Mouse (Mus musculus) kidney, embryonic 14.5 days (tissue): ENCODE data around the gene Apoe. TPM values are rescaled to one million over a fixed set of nuclear protein-coding genes. Genes with fewer than 3 reads are reported as not detected.

Source experiments
- ATAC-seq: fragments of 200-750 bp; cut with Nextera tagmentation; 2 replicates; pipeline ENCODE4 v1.8.0; 2017; ENCODE audit warnings: moderate number of reproducible peaks, mild to moderate bottlenecking, moderate TSS enrichment, moderate library complexity; ENCODE audit not compliant: low FRiP score, low TSS enrichment
- H3K27ac ChIP-seq: fragments of 300-500 bp; sonication (generic); 2 replicates; pipeline ENCODE4 v1.5.1; 2014; ENCODE audit warnings: low read depth, mild to moderate bottlenecking, low read length, moderate library complexity, mixed read lengths
- H3K27me3 ChIP-seq: fragments of 300-500 bp; sonication (generic); 2 replicates; pipeline ENCODE4 v1.6.1; 2014; ENCODE audit warnings: mild to moderate bottlenecking, low read length; ENCODE audit not compliant: control insufficient read depth, insufficient read depth
- H3K36me3 ChIP-seq: fragments of 300-500 bp; sonication (generic); 2 replicates; pipeline ENCODE4 v1.6.1; 2014; ENCODE audit warnings: low read length, mixed read lengths; ENCODE audit not compliant: control insufficient read depth, insufficient read depth
- H3K4me1 ChIP-seq: fragments of 300-500 bp; sonication (generic); 2 replicates; pipeline ENCODE4 v1.6.1; 2014; ENCODE audit warnings: low read length, mixed read lengths; ENCODE audit not compliant: control insufficient read depth, insufficient read depth
- H3K4me2 ChIP-seq: fragments of 300-500 bp; sonication (generic); replicated peaks from 2 replicates; pipeline ENCODE4 v1.6.1; 2014; ENCODE audit warnings: low read depth, mild to moderate bottlenecking, low read length
- H3K4me3 ChIP-seq: fragments of 300-500 bp; sonication (generic); 2 replicates; pipeline ENCODE4 v1.5.1; 2014; ENCODE audit warnings: mild to moderate bottlenecking, low read length
- H3K9ac ChIP-seq: fragments of 300-500 bp; sonication (generic); 2 replicates; pipeline ENCODE4 v1.6.1; 2014; ENCODE audit warnings: low read depth, mild to moderate bottlenecking, low read length, moderate library complexity
- H3K9me3 ChIP-seq: fragments of 300-500 bp; sonication (generic); 2 replicates; pipeline ENCODE4 v1.6.1; 2016; ENCODE audit warnings: low read length; ENCODE audit not compliant: control insufficient read depth
- WGBS: fragments of 180-500 bp; shearing (Covaris S2); extraction: QIAGEN DNeasy Blood & Tissue Kit; methylation state at CpG from one replicate; pipeline ENCODE4 v1.1.7; 2014; 5-methylcytosine and 5-hydroxymethylcytosine counted together
- polyA plus RNA-seq: library from polyadenylated mRNA; unstranded; fragments of >200 nt; fragmentation: Nextera tagmentation; extraction: Ambion mirVana; gene quantifications from 2 replicates; pipeline ENCODE4 v1.2.1, GENCODE M21; 2014

Gene Apoe
- polyA plus RNA-seq, 1 experiment from 2014 or later = 184 TPM

GRCm38 (mm10) chr7:19697949-19698906, 760 bp downstream of the Apoe start:
- Histone ChIP-seq H3K27ac (0 out of 2 replicates have a peak overlapping the region, but pooled peaks have one; percentile 6), H3K27me3 (no peaks in the 10 kb centered on the region), H3K4me1 (peaks cover 16% of the 10 kb centered on the region; the same call in 1 of the 2 replicates), H3K9ac (peak overlapping the region; percentile 46), H3K36me3 (peaks cover 16% of the 10 kb centered on the region), H3K9me3 (no peaks in the 10 kb centered on the region), H3K4me3 (peak overlapping the region; percentile 21), H3K4me2 (peak overlapping the region; percentile 60)
- 1% methylated on average over 28 of the region's 28 CpGs for WGBS
- peak; percentile 8; the same call in 1 of the 2 replicates for ATAC-seq

GRCm38 (mm10) chr7:19696336-19696873, 2.6 kb downstream of the Apoe start:
- WGBS = 97% methylated on average over 34 of the region's 34 CpGs
- Histone ChIP-seq H3K27me3 (no peaks in the 10 kb centered on the region), H3K27ac (no peak overlapping the region), H3K4me1 (peaks cover 23% of the 10 kb centered on the region; the same call in 1 of the 2 replicates), H3K4me2 (no peak overlapping the region), H3K9ac (no peak overlapping the region), H3K9me3 (no peaks in the 10 kb centered on the region), H3K4me3 (no peak overlapping the region), H3K36me3 (no peaks in the 10 kb centered on the region)
- ATAC-seq = no peak

- ATAC-seq = no peak
- WGBS = 89% methylated on average over 6 of the region's 6 CpGs
Observed at GRCm38 (mm10) chr7:19695881-19696280, 3.1 kb downstream of the Apoe start.

GRCm38 (mm10) chr7:19695213-19695594, 3.8 kb downstream of the Apoe start:
- no peak overlapping the region for H3K9ac ChIP-seq
- ATAC-seq = no peak
- WGBS = 37% methylated on average over 8 of the region's 8 CpGs
- no peaks in the 10 kb centered on the region for H3K36me3 ChIP-seq
- H3K4me3 ChIP-seq = no peak overlapping the region
- H3K27me3 ChIP-seq = no peaks in the 10 kb centered on the region
- no peak overlapping the region for H3K4me2 ChIP-seq
- peaks cover 23% of the 10 kb centered on the region; the same call in 1 of the 2 replicates for H3K4me1 ChIP-seq
- peak overlapping the region; percentile 39; the same call in 1 of the 2 replicates for H3K27ac ChIP-seq
- H3K9me3 ChIP-seq = no peaks in the 10 kb centered on the region

More at GRCm38 (mm10) chr7:19695881-19696280, 3.1 kb downstream of the Apoe start:
- H3K27me3 ChIP-seq = no peaks in the 10 kb centered on the region
- H3K4me2 ChIP-seq = no peak overlapping the region
- H3K36me3 ChIP-seq = no peaks in the 10 kb centered on the region
- no peak overlapping the region for H3K27ac ChIP-seq
- peaks cover 23% of the 10 kb centered on the region; the same call in 1 of the 2 replicates for H3K4me1 ChIP-seq
- no peaks in the 10 kb centered on the region for H3K9me3 ChIP-seq
- H3K4me3 ChIP-seq = no peak overlapping the region
- H3K9ac ChIP-seq = no peak overlapping the region

- Histone ChIP-seq H3K4me2 (no peak overlapping the region), H3K9ac (no peak overlapping the region), H3K27ac (peak overlapping the region; percentile 39; the same call in 1 of the 2 replicates), H3K36me3 (no peaks in the 10 kb centered on the region), H3K9me3 (no peaks in the 10 kb centered on the region), H3K4me3 (no peak overlapping the region), H3K4me1 (peaks cover 23% of the 10 kb centered on the region; the same call in 1 of the 2 replicates), H3K27me3 (no peaks in the 10 kb centered on the region)
- no peak for ATAC-seq
- WGBS = 72% methylated on average over 10 of the region's 10 CpGs
Observed at GRCm38 (mm10) chr7:19694336-19695212, 4.4 kb downstream of the Apoe start.

GRCm38 (mm10) chr7:19693421-19693820, 5.6 kb downstream of the Apoe start:
- no peak overlapping the region for H3K4me2 ChIP-seq
- H3K27ac ChIP-seq = no peak overlapping the region
- no peak overlapping the region for H3K9ac ChIP-seq
- H3K27me3 ChIP-seq = no peaks in the 10 kb centered on the region
- H3K36me3 ChIP-seq = no peaks in the 10 kb centered on the region
- H3K9me3 ChIP-seq = no peaks in the 10 kb centered on the region
- WGBS = 25% methylated on average over 10 of the region's 10 CpGs
- peaks cover 15% of the 10 kb centered on the region; the same call in 1 of the 2 replicates for H3K4me1 ChIP-seq
- ATAC-seq = no peak
- H3K4me3 ChIP-seq = no peak overlapping the region

GRCm38 (mm10) chr7:19691873-19692865, 6.8 kb downstream of the Apoe start, which contains the start of gene Apoc1:
TSS of gene Apoc1 (minus strand) at chr7:19692660.
- 42% methylated on average over 28 of the region's 28 CpGs for WGBS
- no peak within 1 kb of the TSS for H3K27ac ChIP-seq
- H3K9me3 ChIP-seq = no peaks in the 10 kb centered on the region
- H3K4me3 ChIP-seq = no peak within 1 kb of the TSS
- 0 out of 2 replicates have a peak within 1 kb of the TSS, but pooled peaks have one; percentile 2 for H3K4me2 ChIP-seq
- no peaks in the 10 kb centered on the region for H3K36me3 ChIP-seq
- peaks cover 15% of the 10 kb centered on the region; the same call in 1 of the 2 replicates for H3K4me1 ChIP-seq
- no peak within 1 kb of the TSS for H3K9ac ChIP-seq
- ATAC-seq = no peak
- no peaks in the 10 kb centered on the region for H3K27me3 ChIP-seq
